Mouse (Mus musculus) midbrain, embryonic 15.5 days (tissue): ENCODE measurements at regions not wholly inside any gene's neighbourhood (a gene's known extent, or its start where the extent isn't known, plus 50 kb on each side); places are given as distances from the start of the nearest gene placed in this dataset.

Experiments used
- ATAC-seq: fragments of 200-750 bp; cut with Nextera tagmentation; replicated peaks from 2 replicates; pipeline ENCODE4 v1.8.0; 2017; ENCODE audit warnings: moderate TSS enrichment
- H3K27ac ChIP-seq: fragments of 300-500 bp; sonication (generic); 2 replicates; pipeline ENCODE4 v1.5.1; 2015; ENCODE audit warnings: mild to moderate bottlenecking, inconsistent platforms
- H3K27me3 ChIP-seq: fragments of 300-500 bp; sonication (generic); replicated peaks from 2 replicates; pipeline ENCODE4 v1.6.1; 2015; ENCODE audit warnings: inconsistent platforms
- H3K36me3 ChIP-seq: fragments of 300-500 bp; sonication (generic); replicated peaks from 2 replicates; pipeline ENCODE4 v1.6.1; 2015; ENCODE audit warnings: inconsistent platforms
- H3K4me1 ChIP-seq: fragments of 300-500 bp; sonication (generic); 2 replicates; pipeline ENCODE4 v1.6.1; 2015; ENCODE audit warnings: inconsistent platforms
- H3K4me2 ChIP-seq: fragments of 300-500 bp; sonication (generic); 2 replicates; pipeline ENCODE4 v1.6.1; 2015; ENCODE audit warnings: inconsistent platforms, mild to moderate bottlenecking, moderate library complexity
- H3K4me3 ChIP-seq: fragments of 300-500 bp; sonication (generic); 2 replicates; pipeline ENCODE4 v1.5.1; 2015; ENCODE audit warnings: mild to moderate bottlenecking, inconsistent platforms
- H3K9ac ChIP-seq: fragments of 300-500 bp; sonication (generic); 2 replicates; pipeline ENCODE4 v1.6.1; 2015; ENCODE audit warnings: mild to moderate bottlenecking, inconsistent platforms
- H3K9me3 ChIP-seq: fragments of 300-500 bp; sonication (generic); 2 replicates; pipeline ENCODE4 v1.6.1; 2016; ENCODE audit warnings: inconsistent platforms
- WGBS: fragments of 180-500 bp; shearing (Covaris S2); methylation state at CpG from one replicate; pipeline ENCODE4 v1.1.7; 2015; ENCODE audit warnings: mixed read lengths; 5-methylcytosine and 5-hydroxymethylcytosine counted together

DNA sequence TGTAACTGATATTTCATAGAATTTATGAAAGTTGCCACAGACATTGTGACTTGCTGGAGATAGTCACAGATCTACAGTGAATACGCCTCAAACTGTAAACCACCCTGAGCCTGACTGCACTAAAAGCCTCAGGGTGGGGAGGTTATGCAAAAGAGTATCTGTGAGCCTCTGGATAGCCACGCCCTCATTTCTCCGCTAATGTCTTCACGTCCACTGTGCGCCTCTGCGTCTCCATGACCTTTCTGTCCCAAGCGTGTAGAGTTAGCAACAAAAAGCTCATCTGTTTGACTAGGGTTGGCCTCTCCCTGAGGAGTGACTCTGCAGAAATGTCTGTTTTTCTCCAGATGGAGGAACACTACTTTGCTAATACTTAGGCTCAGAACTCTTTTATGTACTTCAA, 170.8 kb upstream of the Gm49356 start:
- no peak overlapping the region for H3K9ac ChIP-seq
- H3K27ac ChIP-seq = no peak overlapping the region
- H3K4me2 ChIP-seq = no peak overlapping the region
- peaks cover 4% of the 10 kb centered on the region; the same call in 1 of the 2 replicates for H3K4me1 ChIP-seq
- H3K36me3 ChIP-seq = no peaks in the 10 kb centered on the region
- H3K9me3 ChIP-seq = no peaks in the 10 kb centered on the region
- 76% methylated on average over 7 of the region's 7 CpGs for WGBS
- H3K4me3 ChIP-seq = no peak overlapping the region
- ATAC-seq = 0 out of 2 replicates have a peak, but pooled peaks have one; percentile 12
- no peaks in the 10 kb centered on the region for H3K27me3 ChIP-seq

DNA sequence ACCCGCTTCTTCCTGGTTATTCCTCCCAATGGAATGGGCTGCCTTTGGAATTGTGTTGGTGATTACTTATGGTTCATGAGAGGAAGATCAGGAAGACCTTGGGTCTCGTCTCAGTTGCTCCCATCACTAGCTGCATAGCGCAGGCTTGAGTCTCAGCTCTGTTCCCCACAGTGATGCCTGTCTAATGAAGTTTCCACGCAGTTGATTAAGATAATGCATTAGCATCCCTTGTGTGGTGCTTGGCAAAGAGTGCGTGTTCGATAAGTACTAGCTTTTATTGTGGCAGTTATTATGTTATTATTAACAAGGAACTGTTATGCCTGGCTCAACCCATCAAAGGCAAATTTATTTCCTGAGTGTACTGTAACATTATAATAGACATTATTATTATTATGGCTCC, 169.7 kb upstream of the Gm49356 start:
- WGBS = 87% methylated on average over 6 of the region's 6 CpGs
- ATAC-seq = no peak

DNA sequence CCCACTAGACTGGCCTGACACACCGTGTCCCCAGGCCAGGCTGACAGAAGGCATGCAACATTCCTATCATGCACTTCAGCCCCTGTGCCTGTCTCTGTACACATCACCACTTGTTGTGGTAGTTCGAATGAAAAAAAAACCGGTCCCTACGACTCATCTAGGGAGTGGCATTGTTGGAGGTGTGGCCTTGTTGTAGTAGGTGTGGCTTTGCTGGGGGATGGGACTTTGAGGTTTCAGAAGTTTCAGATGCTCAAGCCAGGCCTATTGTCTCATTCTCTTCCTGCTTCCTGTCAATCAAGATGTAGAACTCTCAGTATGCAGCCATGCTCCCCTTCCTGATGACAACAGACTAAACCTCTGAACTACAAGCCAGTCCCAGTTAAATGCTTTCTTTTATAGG, 162.1 kb upstream of the Gm49356 start:
- H3K27me3 ChIP-seq = no peaks in the 10 kb centered on the region
- H3K36me3 ChIP-seq = no peaks in the 10 kb centered on the region
- H3K4me2 ChIP-seq = no peak overlapping the region
- no peak overlapping the region for H3K27ac ChIP-seq
- no peaks in the 10 kb centered on the region for H3K9me3 ChIP-seq
- WGBS = 87% methylated on average over 4 of the region's 4 CpGs
- no peak overlapping the region for H3K9ac ChIP-seq
- no peak overlapping the region for H3K4me3 ChIP-seq
- no peak for ATAC-seq
- H3K4me1 ChIP-seq = peaks cover 8% of the 10 kb centered on the region; the same call in 1 of the 2 replicates

More for the DNA sequence above, 169.7 kb upstream of the Gm49356 start:
- Histone ChIP-seq H3K27me3 (no peaks in the 10 kb centered on the region), H3K4me1 (no peaks in the 10 kb centered on the region), H3K4me2 (no peak overlapping the region), H3K36me3 (no peaks in the 10 kb centered on the region), H3K4me3 (no peak overlapping the region), H3K9me3 (no peaks in the 10 kb centered on the region), H3K9ac (no peak overlapping the region), H3K27ac (no peak overlapping the region)

DNA sequence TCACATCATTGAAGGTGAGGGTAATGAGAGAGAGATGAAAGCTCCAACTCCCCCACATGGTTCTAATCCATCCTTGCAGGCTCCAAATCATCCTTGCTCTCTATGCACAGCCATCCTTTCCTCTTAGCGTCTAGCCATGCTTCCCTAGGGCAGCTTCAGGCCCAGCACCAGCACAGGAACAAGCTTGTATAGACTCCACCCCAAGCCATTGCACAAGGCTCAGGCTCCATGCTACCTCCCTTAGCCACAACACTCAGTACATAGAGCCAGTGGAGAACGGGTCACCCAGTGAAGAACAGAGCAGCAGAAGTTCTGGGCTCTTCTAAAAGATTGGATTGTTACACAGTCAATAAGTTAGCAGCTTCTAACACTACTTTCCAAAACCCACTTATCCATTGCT, 160.8 kb upstream of the Gm49356 start:
- H3K27me3 ChIP-seq = no peaks in the 10 kb centered on the region
- no peaks in the 10 kb centered on the region for H3K9me3 ChIP-seq
- no peak for ATAC-seq
- H3K36me3 ChIP-seq = no peaks in the 10 kb centered on the region
- H3K9ac ChIP-seq = no peak overlapping the region
- H3K27ac ChIP-seq = no peak overlapping the region
- peaks cover 8% of the 10 kb centered on the region; the same call in 1 of the 2 replicates for H3K4me1 ChIP-seq
- 94% methylated on average over 2 of the region's 2 CpGs for WGBS
- H3K4me2 ChIP-seq = no peak overlapping the region
- no peak overlapping the region for H3K4me3 ChIP-seq

DNA sequence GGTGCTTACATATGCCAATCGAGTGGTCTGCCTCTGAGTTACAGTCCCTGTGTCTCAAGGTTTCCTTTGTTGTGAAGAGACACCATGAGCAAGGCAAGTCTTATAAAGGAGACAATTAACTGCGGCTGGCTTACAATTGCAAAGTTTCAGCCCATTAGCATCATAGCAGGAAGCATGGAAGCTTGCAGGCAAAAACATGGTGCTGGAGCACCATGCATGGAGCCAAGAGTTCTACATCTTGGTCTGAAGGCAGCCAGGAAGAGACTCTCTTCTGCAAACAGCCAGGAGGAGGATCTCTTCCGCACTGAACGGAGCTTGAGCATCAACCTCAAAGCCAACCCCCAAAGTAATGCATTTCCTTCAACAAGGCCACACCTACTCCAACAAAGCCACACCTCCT, 158.2 kb upstream of the Gm49356 start:
- H3K9me3 ChIP-seq = no peaks in the 10 kb centered on the region
- H3K27me3 ChIP-seq = no peaks in the 10 kb centered on the region
- no peak for ATAC-seq
- H3K27ac ChIP-seq = no peak overlapping the region
- no peak overlapping the region for H3K4me3 ChIP-seq
- 82% methylated on average over 4 of the region's 4 CpGs for WGBS
- no peaks in the 10 kb centered on the region for H3K36me3 ChIP-seq
- no peak overlapping the region for H3K4me2 ChIP-seq
- no peak overlapping the region for H3K9ac ChIP-seq
- peaks cover 8% of the 10 kb centered on the region; the same call in 1 of the 2 replicates for H3K4me1 ChIP-seq

GRCm38 (mm10) chr15:58731346-58731745, 157.8 kb upstream of the Gm49356 start:
- H3K4me3 ChIP-seq = no peak overlapping the region
- ATAC-seq = no peak
- no peaks in the 10 kb centered on the region for H3K9me3 ChIP-seq
- peak overlapping the region; percentile 9; the same call in 1 of the 2 replicates for H3K4me2 ChIP-seq
- H3K4me1 ChIP-seq = peaks cover 8% of the 10 kb centered on the region; the same call in 1 of the 2 replicates
- H3K9ac ChIP-seq = no peak overlapping the region
- WGBS = 84% methylated on average over 7 of the region's 7 CpGs
- no peak overlapping the region for H3K27ac ChIP-seq
- H3K27me3 ChIP-seq = no peaks in the 10 kb centered on the region
- H3K36me3 ChIP-seq = no peaks in the 10 kb centered on the region

DNA sequence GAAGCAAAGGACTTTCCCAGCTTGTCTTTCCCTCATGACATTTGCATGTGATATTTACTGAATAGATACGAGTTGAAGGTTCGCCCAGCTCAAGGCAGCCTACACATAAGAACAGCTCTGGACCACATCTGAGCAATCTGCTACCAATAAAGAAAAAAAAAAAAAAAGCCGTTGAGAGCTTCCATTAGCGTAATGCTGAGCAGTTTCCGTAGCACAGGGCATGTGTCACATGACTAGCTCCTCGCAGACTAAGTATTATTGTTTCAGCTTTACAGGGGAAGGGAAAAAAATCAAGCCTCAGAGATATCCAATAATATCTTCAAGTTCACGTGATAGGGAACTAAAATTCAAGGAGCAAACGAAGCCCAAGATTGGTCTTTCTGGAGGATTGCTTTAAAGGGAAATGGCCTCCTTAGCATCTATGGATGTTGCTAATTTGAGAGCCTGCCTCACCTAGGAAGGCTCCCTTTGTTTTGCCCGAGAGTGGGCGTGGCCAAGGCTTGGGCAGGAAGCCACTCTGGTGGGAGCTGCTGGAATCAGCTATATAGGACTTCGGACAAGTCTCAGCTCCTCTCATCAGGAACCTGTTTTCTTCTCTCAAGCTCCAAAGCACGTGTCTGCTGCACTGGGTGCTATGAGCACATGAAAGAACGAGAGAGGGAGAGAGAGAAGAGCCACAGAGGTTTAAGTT, 157.0 kb upstream of the Gm49356 start:
- peak; percentile 85 for ATAC-seq
- H3K27me3 ChIP-seq = no peaks in the 10 kb centered on the region
- no peaks in the 10 kb centered on the region for H3K36me3 ChIP-seq
- no peaks in the 10 kb centered on the region for H3K9me3 ChIP-seq
- H3K9ac ChIP-seq = no peak overlapping the region
- H3K27ac ChIP-seq = no peak overlapping the region
- peak overlapping the region; percentile 9; the same call in 1 of the 2 replicates for H3K4me2 ChIP-seq
- WGBS = 55% methylated on average over 13 of the region's 13 CpGs
- peaks cover 8% of the 10 kb centered on the region; the same call in 1 of the 2 replicates for H3K4me1 ChIP-seq
- H3K4me3 ChIP-seq = no peak overlapping the region
